Mouse (Mus musculus): ENCODE measurements around the gene Esyt2.
"Not testable (repeated sequence)": the region's sequence is repeated elsewhere in the genome, so short reads cannot be mapped to it uniquely, and the experiment has no call there.

Esyt2 gene

DNA sequence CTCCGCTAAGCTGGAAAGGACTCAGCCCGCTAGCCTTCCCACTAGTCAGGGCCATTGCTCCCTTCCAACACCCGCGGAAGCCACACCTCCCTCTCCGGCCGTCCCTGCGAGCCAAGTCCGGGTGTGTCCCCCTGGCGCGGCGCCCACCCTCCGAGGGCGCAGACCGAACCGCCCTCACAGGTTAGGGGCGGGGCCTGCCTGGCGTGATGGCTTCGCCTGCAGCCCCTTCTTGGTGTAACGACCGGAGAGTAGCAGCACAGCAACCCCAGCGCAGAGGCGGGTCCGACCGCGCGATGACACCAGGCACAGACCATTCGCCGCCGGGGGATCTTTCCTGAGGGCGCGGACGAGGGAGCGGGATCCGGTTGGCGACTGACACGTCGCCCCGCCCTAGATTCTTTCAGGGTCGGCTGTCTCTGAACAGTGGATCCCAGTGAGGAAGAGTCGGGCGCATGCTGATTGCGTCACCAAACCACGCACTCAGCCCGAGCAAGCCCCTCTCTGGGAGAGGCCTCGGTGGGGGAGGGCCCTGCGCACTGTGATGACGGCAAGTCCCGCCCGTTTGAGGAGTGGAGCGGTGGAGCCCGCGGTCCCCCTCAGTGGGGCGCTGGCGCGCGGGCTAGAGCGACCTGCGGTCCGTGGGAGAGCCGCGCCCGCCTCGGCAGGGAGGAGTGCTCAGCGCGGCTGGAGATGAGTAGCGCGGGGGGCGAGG is at the start of gene Esyt2:
Esyt2 (plus strand) TSS at position 544 of the 712 bp plus-strand sequence.
- peak; percentile 99 for DNase-seq (ENCODE audit: extremely low spot score, low spot score)

- DNase-seq (ENCODE audit: extremely low spot score, low spot score) = no peak
Measured at GRCm38 (mm10) chr12:116231612-116232011, 49.4 kb upstream of the Esyt2 start.

DNA sequence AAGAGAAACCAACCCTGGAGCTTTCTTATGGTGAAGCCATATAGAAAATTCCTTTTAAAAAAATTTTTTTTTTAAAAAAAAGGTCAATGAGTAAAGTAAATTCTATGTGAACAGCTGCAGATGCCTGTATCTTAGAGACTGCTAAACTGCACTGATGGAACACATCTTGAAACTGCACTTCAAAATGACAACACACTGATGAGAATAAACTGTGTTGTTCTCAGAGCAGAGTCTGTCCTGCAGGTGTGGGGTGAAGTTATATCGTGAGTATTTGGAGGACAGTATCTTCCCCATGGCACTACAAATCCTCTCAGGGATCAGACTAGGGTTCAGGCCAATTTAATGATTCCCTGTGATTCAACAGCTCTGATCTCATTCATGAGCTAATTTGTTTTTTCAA is 48.9 kb upstream of the Esyt2 start:
- DNase-seq (ENCODE audit: extremely low spot score, low spot score) = no peak

GRCm38 (mm10) chr12:116235356-116235755 is 45.6 kb upstream of the Esyt2 start:
- no peak for DNase-seq (ENCODE audit: extremely low spot score, low spot score)

- no peak for DNase-seq (ENCODE audit: extremely low spot score, low spot score)
Measured at GRCm38 (mm10) chr12:116236658-116237057, 44.3 kb upstream of the Esyt2 start.

- DNase-seq (ENCODE audit: extremely low spot score, low spot score) = no peak
Measured at GRCm38 (mm10) chr12:116238370-116238769, 42.6 kb upstream of the Esyt2 start.

DNA sequence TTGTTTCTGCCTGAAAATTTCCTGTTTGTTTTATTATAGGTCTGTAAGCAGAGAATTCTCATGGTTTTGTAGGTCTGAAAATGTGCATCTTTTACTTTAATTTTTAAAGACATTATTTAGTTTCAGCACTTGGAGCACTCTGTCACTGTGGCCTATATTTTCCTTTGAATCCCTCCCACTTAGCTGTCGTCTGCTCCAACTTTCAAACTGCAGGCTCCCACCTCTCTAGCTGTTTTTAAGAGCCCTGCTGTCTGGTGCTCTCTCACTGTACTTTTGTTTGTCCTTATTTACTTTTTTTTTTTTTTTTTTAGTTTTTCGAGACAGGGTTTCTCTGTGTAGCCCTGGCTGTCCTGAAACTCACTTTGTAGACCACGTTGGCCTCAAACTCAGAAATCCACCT is 42.2 kb upstream of the Esyt2 start:
- no peak for DNase-seq (ENCODE audit: extremely low spot score, low spot score)

GRCm38 (mm10) chr12:116244601-116245000 is 36.4 kb upstream of the Esyt2 start:
- no peak for DNase-seq (ENCODE audit: extremely low spot score, low spot score)

GRCm38 (mm10) chr12:116254652-116255051 is 26.3 kb upstream of the Esyt2 start:
- no peak for DNase-seq (ENCODE audit: extremely low spot score, low spot score)

DNA sequence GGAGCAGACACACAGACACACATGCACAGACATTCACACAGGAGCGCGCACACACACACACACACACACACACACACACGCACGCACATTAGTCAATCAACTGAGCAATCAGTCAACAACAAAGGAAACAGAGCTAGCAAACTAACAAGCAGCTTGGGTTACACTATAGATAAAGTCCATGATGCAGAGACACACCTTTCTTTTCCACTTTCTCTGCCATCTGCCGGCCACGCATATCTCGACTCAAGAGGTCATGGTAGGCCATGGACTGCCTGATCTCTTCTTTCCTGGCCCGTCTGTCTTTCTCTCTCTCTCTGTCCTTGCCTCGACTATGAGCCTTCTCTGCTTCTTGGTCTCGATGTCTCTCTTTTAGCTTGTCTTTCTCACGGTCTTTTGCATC is 25.4 kb upstream of the Esyt2 start:
- no peak for DNase-seq (ENCODE audit: extremely low spot score, low spot score)

DNA sequence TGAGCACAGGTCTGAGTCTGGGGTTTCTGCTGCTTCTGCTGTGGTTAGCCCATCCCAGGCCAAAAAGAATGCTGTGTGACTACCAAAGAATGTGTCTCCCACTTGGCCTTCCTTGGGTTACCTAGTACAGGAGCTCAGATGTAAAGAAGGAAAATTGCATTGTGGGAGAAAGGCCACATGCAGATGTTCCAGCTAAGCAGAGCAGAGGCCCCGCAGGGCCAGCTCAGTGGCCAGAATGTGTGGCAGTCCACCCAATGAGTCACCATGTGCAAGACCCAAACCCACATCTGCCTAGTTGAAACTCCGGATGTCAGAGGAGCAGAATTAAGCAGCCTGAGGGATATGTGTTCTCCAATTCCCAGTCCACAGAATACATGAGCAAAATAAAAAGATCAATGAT is 22.7 kb upstream of the Esyt2 start:
- no peak for DNase-seq (ENCODE audit: extremely low spot score, low spot score)

GRCm38 (mm10) chr12:116262555-116263341 is 18.2 kb upstream of the Esyt2 start, which contains the start of gene Wdr60:
Gene Wdr60, minus strand, starts transcription at chr12:116263022.
- DNase-seq (ENCODE audit: extremely low spot score, low spot score) = peak; percentile 91

DNA sequence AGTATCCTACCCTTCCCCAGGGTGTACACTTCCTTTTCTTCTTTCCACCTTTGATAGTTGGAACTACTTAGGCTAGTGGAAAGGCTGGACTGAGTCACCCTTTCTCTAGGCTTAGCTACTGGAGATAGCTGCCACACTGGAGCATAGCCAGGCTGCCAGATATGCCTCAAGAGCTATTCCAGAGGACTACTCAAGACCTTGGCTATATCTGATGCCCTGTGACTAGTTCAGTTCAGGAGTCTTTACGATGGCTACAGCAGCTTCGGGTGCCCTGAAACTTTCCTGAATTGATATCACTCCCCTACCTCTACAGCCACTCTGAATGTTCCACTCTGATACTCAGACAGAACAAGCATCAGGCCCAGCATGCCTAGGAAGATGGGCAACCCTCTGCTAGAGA is 16.2 kb upstream of the Esyt2 start:
- no peak for DNase-seq (ENCODE audit: extremely low spot score, low spot score)

DNA sequence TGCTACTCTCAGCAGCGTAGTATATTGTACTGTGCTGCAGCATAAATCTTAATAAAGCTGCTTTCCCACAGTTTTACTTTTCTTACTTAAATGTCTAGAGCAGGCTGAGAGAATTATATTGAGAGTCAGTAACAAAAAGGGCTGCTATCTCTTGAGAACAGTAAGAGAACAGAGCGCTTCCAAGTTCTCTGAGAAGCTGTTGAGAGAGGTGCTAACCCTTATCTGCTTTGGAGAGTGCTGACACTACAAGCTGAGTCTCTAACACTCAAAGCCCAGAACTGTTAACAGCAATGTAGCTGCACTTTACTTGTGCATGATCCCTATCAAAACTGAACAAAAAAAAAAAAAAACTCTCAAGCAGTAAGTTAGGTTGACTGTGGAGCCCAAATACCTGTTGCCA is 15.7 kb upstream of the Esyt2 start:
- DNase-seq (ENCODE audit: extremely low spot score, low spot score) = no peak

GRCm38 (mm10) chr12:116269450-116269849 is 11.5 kb upstream of the Esyt2 start:
- no peak for DNase-seq (ENCODE audit: extremely low spot score, low spot score)

GRCm38 (mm10) chr12:116270538-116270937 is 10.5 kb upstream of the Esyt2 start:
- no peak for DNase-seq (ENCODE audit: extremely low spot score, low spot score)

DNA sequence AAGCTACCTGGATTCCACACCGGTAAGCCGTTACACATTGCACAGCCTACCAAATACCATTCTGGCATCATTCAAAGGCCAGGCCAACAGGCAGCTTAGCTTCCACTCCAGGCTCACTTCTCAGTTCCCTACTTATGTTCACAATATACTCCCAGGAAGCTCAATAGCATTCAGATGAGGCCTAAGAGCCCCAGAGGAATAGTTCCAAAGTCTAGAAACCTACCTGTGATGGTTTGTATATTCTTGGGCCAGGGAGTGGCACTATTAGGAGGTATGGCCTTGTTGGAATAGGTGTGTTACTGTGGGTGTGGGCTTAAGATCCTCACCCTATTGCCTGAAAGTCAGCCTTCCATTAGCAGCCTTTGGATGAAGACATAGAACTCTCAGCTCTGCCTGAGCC is 9.9 kb upstream of the Esyt2 start:
- DNase-seq (ENCODE audit: extremely low spot score, low spot score) = no peak

- no peak for DNase-seq (ENCODE audit: extremely low spot score, low spot score)
Measured at GRCm38 (mm10) chr12:116273733-116274132, 7.3 kb upstream of the Esyt2 start.

DNA sequence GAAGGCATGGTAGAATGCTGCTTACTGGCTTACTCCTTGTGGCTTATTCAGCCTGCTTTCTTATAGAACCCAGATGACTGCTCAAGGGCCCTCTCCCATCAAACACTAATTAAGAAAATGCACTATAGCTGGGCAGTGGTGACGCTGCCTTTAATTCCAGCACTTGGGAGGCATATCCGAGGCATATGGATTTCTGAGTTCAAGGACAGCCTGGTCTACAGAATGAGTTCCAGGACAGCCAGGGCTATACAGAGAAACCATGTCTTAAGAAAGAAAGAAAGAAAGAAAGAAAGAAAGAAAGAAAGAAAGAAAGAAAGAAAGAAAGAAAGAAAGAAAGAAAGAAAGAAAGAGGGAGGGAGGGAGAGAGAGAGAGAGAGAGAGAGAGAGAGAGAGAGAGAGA is 5.9 kb upstream of the Esyt2 start, which contains the start of gene Gm11027:
Gm11027 (plus strand) TSS at position 301 of the 400 bp plus-strand sequence.
- not testable (repeated sequence) for DNase-seq (ENCODE audit: extremely low spot score, low spot score)

DNA sequence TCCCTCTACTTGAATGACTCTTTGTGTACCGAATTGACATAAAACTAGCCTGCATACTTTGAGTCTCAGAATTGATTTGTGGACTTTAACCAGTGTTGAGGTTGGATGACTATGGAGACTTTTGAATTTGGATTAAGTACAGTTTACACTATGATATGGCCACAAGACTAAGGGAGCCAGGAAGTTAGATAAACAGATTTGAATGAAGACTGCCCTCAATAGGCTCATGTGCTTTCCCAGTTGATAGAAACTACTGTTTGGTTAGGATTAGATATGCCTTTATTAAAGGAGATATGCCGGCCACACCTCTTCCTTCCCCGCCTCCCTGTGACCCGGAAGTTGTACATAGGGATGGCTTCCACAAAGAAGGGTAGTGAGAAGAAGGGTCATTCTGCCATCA is 5.4 kb upstream of the Esyt2 start:
- DNase-seq (ENCODE audit: extremely low spot score, low spot score) = no peak

GRCm38 (mm10) chr12:116276961-116277360 is 4.0 kb upstream of the Esyt2 start:
- DNase-seq (ENCODE audit: extremely low spot score, low spot score) = no peak

- no peak for DNase-seq (ENCODE audit: extremely low spot score, low spot score)
Measured at GRCm38 (mm10) chr12:116278541-116278940, 2.5 kb upstream of the Esyt2 start.

GRCm38 (mm10) chr12:116279181-116279580 is 1.8 kb upstream of the Esyt2 start:
- DNase-seq (ENCODE audit: extremely low spot score, low spot score) = no peak
